Mouse (Mus musculus): ENCODE measurements around the gene Scd4.
"Not testable (repeated sequence)": the region's sequence is repeated elsewhere in the genome, so short reads cannot be mapped to it uniquely, and the experiment has no call there.

Gene Scd4

DNA sequence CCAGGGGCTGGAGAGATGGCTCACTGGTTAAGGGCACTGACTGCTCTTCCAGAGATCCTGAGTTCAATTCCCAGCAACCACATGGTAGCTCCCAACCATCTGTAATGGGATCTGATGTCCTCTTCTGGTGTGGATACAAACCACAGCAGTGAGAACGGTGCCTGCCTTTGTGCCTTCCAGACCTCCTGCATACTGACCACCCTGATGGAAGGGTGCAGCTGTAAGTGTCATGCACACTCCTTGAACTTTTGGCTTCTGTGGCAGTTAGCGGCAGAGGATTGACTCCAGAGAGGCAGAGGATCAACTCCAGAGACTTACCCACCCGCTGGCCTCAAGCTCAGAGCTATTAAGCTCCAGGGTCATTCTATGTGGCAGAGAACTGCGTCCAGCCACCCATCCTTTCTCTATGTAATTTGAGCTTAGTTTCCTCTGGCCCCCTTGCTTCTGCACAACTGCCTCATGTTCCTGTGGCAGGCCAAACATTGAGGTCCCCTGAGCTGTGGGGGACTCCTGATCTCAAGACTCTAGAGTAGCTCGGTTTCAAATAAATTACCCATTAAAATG is 16.1 kb upstream of the Scd4 start:
- no peak for DNase-seq (ENCODE audit: low spot score in 2 of 2)

DNA sequence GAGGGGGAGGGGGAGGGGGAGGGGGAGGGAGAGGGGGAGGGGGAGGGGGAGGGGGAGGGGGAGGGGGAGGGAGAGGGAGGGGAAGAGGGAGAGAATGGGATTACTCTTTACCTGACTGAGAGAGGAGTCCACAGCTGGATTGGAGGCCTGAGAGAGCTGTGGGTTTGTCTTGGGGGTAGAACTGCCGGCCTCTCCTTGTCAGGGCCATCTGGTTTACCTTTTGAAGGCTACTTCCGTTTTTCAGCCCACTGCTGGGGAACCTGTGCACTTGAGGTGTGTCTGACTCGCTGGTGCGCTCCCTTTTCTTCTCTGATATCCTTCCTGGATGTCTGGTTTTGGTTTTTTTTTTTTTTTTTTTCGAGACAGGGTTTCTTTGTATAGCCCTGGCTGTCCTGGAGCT is 15.5 kb upstream of the Scd4 start:
- DNase-seq (ENCODE audit: low spot score in 2 of 2), result no peak

DNA sequence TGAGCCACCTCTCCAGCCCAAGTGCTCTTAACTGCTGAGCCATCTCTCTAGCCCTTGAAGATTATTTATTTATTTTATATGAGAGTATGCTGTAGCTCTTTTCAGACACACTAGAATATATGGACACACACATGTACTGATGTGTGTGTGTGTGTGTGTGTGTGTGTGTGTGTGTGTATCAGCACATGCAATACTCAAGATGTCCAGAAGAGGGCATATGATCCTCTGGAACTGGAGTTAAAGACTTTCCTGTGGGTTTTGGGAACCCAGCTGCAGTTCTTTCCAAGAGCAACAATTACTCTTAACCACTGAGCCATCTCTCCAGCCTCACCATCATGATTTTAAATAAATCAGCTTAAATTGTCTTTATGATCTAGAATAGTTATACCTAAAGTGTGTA is 14.3 kb upstream of the Scd4 start:
- DNase-seq (ENCODE audit: low spot score in 2 of 2), result no peak

DNA sequence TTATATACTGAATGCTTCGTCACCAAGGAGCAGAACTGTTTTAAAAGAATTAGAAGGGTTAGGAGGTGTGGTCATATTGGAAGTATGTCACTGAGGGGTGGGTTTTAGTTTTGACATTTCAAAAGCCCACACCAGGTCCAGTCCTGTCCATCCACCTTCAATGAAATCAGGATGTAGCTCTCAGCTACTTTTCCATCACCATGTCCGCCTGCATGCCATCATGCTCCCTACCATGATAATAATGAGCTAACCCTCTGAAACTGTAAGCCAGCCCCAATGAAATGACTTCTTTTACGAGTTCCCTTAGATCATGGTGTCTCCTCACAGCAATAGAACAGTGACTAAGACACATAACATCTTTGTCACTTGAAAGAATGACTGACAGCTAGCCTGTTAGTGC is 12.6 kb upstream of the Scd4 start:
- DNase-seq (ENCODE audit: low spot score in 2 of 2), result no peak

DNA sequence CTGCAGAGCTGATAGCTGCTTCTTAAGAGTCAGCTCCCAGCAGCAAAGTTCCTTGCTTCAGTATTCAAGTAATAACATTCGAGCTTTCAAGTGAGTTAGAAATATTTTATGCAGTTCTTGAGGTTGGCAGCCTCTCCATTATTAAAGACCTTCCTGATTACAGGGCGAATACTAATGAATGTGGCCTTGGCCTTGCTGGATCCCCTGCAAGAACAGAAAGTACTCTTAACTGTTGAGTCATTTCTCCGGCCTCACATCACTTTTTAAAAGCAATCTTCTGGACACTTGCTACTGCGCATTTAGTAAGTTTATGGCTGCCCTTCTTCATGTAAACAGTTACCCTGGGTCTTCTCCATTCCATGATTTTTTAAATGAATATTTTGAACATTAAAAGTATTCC is 11.7 kb upstream of the Scd4 start:
- no peak for DNase-seq (ENCODE audit: low spot score in 2 of 2)

DNA sequence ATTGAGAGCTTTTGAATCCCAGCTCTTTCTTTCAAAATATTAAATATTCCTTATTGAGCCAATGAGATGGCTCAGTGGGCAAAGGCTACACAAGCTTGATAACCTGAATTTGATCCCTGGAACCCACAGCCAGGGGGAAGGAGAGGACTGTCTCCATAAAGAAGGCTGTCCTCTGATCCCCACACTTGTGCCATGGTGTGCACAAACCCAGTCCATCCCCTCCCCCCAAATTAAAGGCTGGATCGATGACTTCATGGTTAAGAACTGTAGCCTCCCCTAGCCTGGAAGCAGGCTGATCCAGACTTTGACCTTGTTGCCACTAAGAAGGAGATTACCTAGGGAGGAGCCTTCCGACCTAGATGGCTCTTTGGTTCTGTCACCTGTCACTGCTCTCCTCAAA is 11.3 kb upstream of the Scd4 start:
- DNase-seq (ENCODE audit: low spot score in 2 of 2), result no peak

DNA sequence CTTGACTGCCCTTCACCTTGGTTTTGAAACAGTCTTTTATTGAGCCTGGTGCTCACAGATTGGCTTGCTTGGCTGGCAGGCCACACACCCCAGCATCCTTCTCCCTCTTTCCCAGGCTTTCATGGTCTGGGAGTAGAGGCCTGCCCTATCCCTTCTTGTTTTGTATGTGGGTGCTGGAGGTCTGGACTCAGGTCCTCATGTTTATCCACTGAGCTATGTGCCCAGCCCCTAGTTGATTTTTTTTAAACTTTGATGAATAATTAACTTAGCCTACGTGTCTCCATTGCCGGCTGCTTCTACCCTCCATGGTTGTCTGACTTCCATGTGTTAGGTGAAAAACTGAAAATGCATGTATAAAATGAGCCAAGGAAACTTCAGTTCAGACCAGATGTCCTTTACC is 3.3 kb upstream of the Scd4 start:
- DNase-seq (ENCODE audit: low spot score in 2 of 2), result no peak

DNA sequence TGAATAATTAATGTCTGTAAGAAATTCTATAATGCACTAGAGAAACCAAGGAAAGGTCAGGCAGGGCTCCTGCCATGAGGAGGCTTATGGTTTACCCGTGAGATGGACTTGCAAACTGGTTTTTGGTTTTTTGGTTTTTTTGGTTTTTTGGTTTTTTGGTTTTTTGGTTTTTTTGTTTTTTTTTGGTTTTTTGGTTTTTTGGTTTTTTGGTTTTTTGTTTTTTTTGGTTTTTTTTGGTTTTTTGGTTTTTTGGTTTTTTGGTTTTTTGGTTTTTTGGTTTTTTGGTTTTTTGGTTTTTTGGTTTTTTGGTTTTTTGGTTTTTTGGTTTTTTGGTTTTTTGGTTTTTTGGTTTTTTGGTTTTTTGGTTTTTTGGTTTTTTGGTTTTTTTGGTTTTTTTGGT is 1.8 kb upstream of the Scd4 start:
- not testable (repeated sequence) for DNase-seq (ENCODE audit: low spot score in 2 of 2)

DNA sequence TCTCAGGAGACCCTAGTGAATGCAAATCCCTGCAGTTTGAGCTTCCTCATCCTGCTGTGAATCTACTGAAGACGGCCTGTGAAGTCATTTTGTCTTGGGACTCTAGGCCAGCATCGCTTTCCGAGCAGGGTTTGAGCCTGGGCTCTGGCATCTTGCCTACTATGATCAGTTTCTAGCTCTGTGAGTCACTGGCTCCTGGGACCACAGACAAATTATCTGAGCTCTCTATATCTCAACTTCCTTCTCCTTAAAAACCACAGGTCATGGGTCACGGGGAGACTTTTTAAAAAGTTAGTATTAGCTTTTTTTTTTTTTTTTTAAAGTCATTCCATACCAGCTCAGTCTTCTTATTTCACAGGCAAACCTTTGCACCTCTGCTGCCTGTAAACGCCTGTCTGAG is 981 bp upstream of the Scd4 start:
- DNase-seq (ENCODE audit: low spot score in 2 of 2), result peak in 1 of 2 experiments; percentile 26

DNA sequence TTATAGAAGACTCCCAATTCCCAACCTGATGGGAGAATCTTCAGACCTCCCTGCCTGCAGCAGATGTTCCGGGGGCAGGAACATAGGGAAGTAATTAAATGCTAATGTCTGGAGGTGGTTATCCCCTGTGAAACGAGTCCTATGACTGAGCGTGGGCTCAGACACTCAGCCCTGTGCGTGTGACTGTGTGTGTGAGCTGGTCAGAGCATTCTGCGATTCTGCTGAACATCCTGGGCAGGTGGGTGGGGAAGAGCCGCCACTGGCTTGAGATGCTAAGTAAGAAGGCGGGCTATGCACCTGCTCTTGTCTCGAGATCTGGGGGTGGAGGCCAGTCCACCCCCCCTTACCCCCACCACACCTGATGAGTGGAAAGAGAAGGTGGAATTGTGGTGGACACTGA is 566 bp upstream of the Scd4 start:
- DNase-seq (ENCODE audit: low spot score in 2 of 2), result no peak

DNA sequence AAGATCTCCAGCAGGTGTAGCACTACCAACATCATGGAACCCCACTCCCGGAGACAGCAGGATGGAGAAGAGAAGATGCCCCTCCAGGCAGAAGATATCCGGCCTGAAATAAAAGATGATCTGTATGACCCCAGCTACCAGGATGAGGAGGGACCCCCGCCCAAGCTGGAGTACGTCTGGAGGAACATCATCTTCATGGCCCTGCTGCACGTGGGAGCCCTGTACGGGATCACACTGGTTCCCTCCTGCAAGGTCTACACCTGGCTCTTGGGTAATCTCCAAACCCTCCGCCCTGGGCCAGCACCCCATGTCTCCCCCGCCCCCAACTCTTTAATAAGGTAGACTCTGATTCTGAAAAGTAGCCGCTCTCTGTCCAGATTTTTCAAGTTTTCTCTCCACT is 1.1 kb downstream of the Scd4 start:
- DNase-seq (ENCODE audit: low spot score in 2 of 2), result no peak

DNA sequence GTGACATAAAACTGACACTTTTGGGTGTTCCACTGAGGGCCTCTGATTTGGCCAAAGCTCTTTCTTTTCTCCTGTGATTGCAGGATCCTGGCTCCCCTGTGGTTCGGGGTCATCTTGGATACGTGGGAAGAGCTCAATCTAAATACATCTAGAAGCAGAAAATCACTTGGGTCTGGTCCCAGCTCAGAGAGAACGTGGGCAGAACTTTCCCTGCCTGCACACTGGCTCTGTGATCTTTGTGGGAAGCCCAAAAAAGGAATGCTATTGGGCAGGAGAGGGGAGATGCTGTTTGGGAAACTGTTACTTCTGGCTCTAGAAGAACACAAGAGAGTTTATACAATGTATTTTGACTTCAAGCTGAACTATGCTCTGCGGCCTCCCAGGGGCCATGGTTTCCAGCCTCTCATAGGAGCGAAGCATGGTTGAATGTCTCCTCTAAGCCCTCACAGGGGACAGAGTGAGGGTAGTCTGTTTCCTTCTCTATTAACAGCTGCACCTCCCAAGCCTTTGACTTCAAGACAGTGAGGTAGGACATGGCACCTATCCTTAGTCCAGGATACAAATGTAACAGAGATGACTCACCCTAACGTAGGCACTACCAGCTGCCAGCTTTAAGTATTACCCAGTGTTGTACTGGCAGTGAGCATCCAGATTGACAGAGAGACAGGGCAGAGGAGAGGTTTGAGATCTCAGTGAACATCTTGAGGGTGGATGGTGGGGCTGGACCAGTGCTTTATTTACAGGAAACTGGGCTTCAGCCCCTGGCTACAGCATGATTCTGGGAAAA is 3.2 kb downstream of the Scd4 start:
- DNase-seq (ENCODE audit: low spot score in 2 of 2), result no peak

DNA sequence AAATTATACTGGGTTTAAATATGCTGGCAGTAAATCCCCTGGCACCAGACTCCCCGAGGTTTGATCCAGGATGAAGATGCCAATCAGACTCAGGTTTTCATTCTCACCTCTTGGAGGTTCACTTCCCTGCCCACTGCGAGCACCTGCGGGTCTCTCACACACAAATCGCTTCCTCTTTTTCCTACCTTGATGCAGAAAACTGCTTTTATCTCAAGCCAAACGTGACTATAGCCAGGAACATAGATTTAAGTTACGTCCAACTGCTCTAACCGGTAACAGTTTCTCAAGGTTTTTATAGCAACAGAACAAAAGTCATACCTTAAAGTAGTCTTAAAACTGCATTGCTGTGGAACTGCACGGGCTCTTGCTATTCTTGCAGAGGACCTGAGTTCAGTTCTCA is 16.8 kb downstream of the Scd4 start:
- no peak for DNase-seq (ENCODE audit: low spot score in 2 of 2)

DNA sequence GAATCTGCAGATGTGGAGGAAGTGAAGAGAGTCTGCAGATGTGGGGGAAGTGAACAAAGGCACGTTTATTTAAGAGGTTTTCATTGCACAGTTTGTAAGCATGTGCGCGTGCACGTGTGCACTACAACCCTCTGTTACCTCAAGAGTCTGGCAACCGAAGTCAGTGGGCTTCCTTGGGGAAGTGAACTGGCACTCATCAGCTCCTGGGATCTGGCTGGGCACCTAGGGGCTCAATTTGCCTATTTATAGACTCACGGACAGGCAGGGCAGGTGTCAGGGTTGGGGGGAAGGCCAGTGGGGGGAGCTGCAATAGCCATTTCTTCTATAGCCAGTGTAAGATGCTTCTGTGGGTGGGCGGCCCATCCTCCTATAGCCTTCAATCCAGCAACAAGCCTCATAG is 18.9 kb downstream of the Scd4 start:
- DNase-seq (ENCODE audit: low spot score in 2 of 2), result no peak

DNA sequence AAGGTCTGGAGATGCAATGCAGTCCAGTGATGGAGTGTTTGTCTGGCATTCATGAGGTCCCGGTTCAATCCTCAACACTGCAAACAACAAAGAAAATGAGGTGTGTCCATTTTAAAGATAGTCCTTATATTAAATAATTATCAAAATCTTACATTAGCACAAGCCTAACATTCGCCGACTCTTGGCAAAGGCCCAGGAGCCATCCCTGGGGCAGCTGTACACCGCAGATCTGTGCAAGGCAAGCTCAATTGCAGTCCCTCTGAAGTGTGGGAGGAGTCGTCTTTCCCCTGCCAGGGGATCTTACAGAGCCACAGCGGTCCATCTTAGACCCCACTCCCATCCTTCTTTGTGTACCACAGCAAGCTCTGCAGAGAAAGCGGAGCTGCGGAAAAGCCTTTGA is 25.8 kb downstream of the Scd4 start:
- DNase-seq (ENCODE audit: low spot score in 2 of 2), result no peak

DNA sequence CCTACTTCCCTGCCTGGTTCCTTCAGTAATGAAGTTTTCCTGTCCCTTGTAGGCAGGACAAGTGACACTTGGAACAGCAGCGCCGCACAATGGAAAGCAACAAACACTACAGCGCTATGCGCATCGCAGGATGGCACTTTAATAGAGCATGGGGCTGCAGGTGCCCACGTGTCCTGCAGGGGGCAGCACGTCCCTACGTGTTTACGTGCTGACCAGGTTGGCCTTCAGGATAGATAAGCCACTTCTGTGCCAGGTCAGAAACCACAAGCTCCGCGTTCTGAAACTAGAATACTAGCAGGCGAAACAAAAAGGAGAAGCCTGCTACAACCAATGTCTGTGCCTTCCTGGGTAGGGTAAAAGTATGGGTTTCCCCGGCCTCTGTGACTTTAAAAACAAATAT is 30.6 kb downstream of the Scd4 start:
- DNase-seq (ENCODE audit: low spot score in 2 of 2), result peak in 1 of 2 experiments; percentile 35

DNA sequence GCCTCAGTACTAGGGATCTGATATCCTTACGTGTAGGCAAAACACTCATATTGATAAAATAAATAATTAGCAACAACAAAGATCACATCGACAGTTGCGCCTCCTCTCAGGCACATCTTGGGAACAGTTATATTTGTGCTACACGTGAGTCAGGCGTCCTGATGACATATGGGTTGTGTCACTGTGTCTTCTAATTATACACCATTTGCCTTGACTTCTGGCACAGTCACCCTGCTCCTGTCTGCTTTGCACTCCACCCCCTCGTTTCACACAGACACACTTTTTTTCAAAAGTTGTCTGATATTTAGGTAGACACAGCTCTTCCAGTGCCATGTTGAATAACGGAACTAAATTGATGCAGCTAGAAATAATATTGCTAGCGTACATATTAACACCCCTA is 31.1 kb downstream of the Scd4 start:
- DNase-seq (ENCODE audit: low spot score in 2 of 2), result no peak

DNA sequence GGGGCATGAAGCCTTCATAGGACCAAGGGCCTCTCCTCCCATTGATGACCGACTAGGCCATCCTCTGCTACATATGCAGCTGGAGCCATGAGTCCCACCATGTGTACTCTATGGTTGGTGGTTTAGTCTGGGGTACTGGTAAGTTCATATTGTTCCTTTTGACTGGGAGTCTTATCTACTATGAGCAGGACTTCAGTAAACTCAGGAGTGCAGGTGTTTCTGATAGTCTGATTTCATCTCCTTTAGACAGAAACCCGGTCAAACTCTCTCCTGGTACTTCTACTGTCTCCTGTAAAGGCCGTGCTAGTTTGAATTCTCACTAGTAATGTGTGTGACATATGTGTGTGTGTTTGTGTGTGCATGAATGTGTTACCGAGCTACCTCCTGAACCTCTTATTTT is 32.8 kb downstream of the Scd4 start:
- DNase-seq (ENCODE audit: low spot score in 2 of 2), result no peak

DNA sequence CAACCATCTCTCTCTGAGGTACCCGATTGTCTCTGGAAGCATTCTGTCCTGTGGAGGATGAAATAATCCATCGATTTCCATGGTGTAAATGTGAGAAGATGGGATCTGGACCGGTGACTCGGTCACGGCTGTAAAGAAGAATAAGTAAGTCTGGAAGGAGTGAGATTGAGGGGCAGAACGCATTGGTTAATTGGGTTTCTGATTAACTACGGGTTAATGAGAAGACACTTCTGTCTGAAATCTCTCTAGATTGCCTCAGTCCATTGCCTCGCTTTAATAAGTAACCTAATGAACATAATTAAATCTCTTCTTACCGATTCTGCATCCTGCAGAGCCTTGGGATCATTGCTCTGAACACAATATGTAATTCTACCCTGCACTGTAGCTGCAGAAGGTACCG is 34.2 kb downstream of the Scd4 start:
- DNase-seq (ENCODE audit: low spot score in 2 of 2), result not testable (repeated sequence)

DNA sequence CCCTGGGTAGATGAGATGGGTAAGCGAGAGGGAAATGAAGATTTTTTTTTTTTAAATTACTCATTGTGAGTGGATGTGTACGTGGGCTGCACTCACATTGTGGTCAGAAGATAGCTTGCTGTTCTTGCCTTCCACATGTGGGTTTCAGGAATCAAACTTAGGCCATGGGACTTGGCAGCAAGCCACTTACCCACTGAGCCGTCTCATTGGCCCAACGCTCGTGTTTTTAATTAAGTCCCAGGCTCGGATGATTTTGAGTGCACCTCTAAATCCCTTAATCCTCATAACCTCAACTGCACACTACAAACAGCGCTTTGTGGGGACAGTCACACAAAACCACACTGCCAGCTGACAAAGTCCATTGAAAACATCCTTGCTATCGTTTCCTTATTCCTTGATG is 36.5 kb downstream of the Scd4 start:
- no peak for DNase-seq (ENCODE audit: low spot score in 2 of 2)

DNA sequence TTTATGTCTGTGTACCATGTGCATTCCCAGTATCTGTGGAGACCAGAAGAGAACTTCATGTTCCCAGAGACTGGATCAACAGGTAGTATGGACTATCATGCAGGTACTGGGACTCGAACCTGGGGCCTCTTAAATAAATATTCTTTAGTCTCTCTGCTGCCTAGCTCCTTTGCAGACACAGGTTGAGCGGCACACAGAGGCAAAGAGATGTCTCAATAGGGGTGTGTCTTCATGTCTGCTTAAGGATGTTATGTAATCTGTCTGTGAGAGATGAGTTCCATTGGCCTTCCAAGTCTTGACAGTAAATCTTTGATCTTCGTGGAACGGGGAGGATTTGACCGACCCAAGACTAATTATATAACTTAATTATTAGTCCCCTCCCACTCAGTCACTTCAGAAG is 37.3 kb downstream of the Scd4 start:
- no peak for DNase-seq (ENCODE audit: low spot score in 2 of 2)

DNA sequence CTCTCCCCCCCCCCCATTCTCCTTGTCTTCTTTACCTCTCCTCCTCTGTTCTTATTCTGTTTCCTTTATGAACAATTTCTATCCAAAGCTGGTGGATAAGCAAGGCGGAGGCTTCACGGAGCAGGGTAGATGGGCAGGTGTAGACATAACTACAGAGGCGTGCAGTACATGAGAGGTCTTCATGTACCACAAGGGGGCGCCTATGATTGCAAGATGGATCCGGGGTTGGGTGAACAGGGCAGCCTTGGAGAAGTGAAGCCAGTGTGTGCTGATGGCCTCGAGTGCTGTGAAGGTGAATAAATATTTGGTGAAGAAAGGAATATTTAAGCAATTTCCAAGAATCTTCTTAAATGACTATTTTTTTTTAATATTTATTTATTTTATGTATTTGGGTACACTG is 40.1 kb downstream of the Scd4 start:
- DNase-seq (ENCODE audit: low spot score in 2 of 2), result peak; percentile 68 to 81

DNA sequence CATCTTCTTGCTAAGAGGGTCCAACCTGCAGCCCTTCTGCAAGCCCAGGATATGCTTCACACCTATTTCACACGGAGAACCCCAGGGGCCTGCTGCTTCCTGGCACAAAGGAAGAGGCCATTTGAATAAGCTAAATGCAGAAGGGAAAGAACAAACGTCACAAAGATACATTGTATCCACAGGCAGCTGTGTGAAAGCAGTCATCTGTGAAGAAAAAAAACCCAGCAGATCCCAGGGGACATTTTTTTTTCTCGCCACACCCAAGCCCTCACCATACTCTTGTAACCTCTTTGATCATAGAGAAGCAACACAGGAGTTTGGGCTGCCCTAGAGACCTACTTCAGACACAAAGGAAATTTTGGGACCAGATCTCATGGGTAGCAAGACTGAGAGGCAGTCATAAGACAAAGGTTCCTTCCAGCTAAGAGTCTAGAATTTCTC is 43.6 kb downstream of the Scd4 start:
- peak; percentile 11 to 29 for DNase-seq (ENCODE audit: low spot score in 2 of 2)

Measured in heart, adult 9 months (tissue).